Comparison of ENCODE assay signal across 7 mouse cellular contexts in genomic region chr7:80857181-80857580, GRCm38 (mm10). TPM values are rescaled to one million over a fixed set of nuclear protein-coding genes. Genes with fewer than 3 reads are reported as not detected.
DNase-seq lines count a peak whose midpoint lies in the region; ATAC-seq and TF ChIP-seq lines count a peak whose summit lies in the region.

No protein-coding gene starts in this region.

- WGBS in lung, adult 2 months, result 16% methylated on average over 6 of the region's 6 CpGs

- H3K4me1 ChIP-seq in lung, adult 2 months (ENCODE audit: control insufficient read depth, insufficient read depth, low read length), result peaks cover 3% of the 10 kb centered on the region; the same call in 1 of the 2 replicates

- H3K4me3 ChIP-seq in lung, adult 2 months (replicated peaks; ENCODE audit: extremely low read depth, low read depth, low read length), result no peak overlapping the region

- peak; percentile 48 for ATAC-seq in CD4-positive, CD25-positive, alpha-beta regulatory T cell, adult 4 months

- peak; percentile 80 for DNase-seq in MN1 (ENCODE audit: low spot score)
- peak; percentile 81 for DNase-seq in cerebellum, adult 8-10 months
- DNase-seq in gastrocnemius, adult 8-10 months (ENCODE audit: low spot score in 2 of 2), result peak; percentile 50 to 57
- peak; percentile 84 to 91 for DNase-seq in kidney, postnatal 36 days
- peak; percentile 79 for DNase-seq in lung, adult 2 months
- peak; percentile 51 to 56 for DNase-seq in right cerebral cortex, postnatal 36 days (ENCODE audit: low spot score in 2 of 2)

- peak; percentile 89 for TF ChIP-seq CTCF in lung, adult 2 months (IDR thresholded peaks at IDR 0.05; ENCODE audit: insufficient read depth, low read length)

- TF ChIP-seq POLR2A in lung, adult 2 months (IDR thresholded peaks at IDR 0.05; ENCODE audit: borderline replicate concordance, extremely low read depth, low read depth, low read length), result no peak

RNA-seq across cellular contexts. Expression of gene Zscan2, which starts 3.5 kb away (rescaled TPM):
- 1 to 10 TPM; 3.8 to 4.2 TPM for polyA plus RNA-seq in CD4-positive, CD25-positive, alpha-beta regulatory T cell, adult 4 months (2017; shearing (Covaris generic))
- 1 to 10 TPM; 1.8 to 2.4 (median 2.0) TPM for total RNA-seq in gastrocnemius, adult 8-10 months (2022)
- polyA plus RNA-seq in lung, adult 2 months (2012; rRNA removed), result 5.5 and 6.2 TPM in 2 replicates

RNA-seq across cellular contexts. Expression of gene Iqgap1, which starts 31.4 kb away (rescaled TPM):
- 100 to 1,000 TPM; 187 to 284 TPM for polyA plus RNA-seq in CD4-positive, CD25-positive, alpha-beta regulatory T cell, adult 4 months (2017; shearing (Covaris generic))
- total RNA-seq in gastrocnemius, adult 8-10 months (2022), result 10 to 100 TPM in 2 of 4 experiments, 1 to 10 TPM in 2; 6.3 to 12.7 (median 10.6) TPM
- polyA plus RNA-seq in lung, adult 2 months (2012; rRNA removed), result 118 and 135 TPM in 2 replicates

RNA-seq across cellular contexts. Expression of gene Wdr73, which starts 43.9 kb away (rescaled TPM):
- polyA plus RNA-seq in CD4-positive, CD25-positive, alpha-beta regulatory T cell, adult 4 months (2017; shearing (Covaris generic)), result 10 to 100 TPM; 20.6 to 33.8 TPM
- total RNA-seq in gastrocnemius, adult 8-10 months (2022), result 1 to 10 TPM; 2.4 to 6.0 (median 3.8) TPM
- 9.5 and 14.7 TPM in 2 replicates for polyA plus RNA-seq in lung, adult 2 months (2012; rRNA removed)

RNA-seq across cellular contexts. Expression of gene Nmb, which starts 47.7 kb away (rescaled TPM):
- polyA plus RNA-seq in CD4-positive, CD25-positive, alpha-beta regulatory T cell, adult 4 months (2017; shearing (Covaris generic)), result 10 to 100 TPM; 79.7 to 81.7 TPM
- total RNA-seq in gastrocnemius, adult 8-10 months (2022), result 1 to 10 TPM; 2.4 to 5.0 (median 4.0) TPM
- polyA plus RNA-seq in lung, adult 2 months (2012; rRNA removed), result 2.6 and 4.1 TPM in 2 replicates
